Mouse (Mus musculus): ENCODE measurements around the gene Cd81. TPM values are rescaled to one million over a fixed set of nuclear protein-coding genes. Genes with fewer than 3 reads are reported as not detected.

Gene Cd81
- polyA plus RNA-seq, 1 experiment from 2014 or later: 228 TPM

GRCm38 (mm10) chr7:143025496-143025895 is 27.0 kb upstream of the Cd81 start:
- Histone ChIP-seq H3K9ac (replicated peaks) (no peak overlapping the region), H3K27me3 (no peaks in the 10 kb centered on the region), H3K4me1 (no peaks in the 10 kb centered on the region), H3K9me3 (no peaks in the 10 kb centered on the region), H3K27ac (replicated peaks) (no peak overlapping the region), H3K4me2 (replicated peaks) (no peak overlapping the region), H3K36me3 (0 out of 2 replicates have a peak, but pooled peaks cover 3% of the 10 kb centered on the region), H3K4me3 (no peak overlapping the region)
- 94% methylated on average over 3 of the region's 3 CpGs for WGBS
- ATAC-seq (ENCODE audit: low FRiP score, low read depth): no peak

GRCm38 (mm10) chr7:143027196-143027595 is 25.3 kb upstream of the Cd81 start:
- H3K27ac ChIP-seq (replicated peaks): no peak overlapping the region
- no peaks in the 10 kb centered on the region for H3K9me3 ChIP-seq
- no peak overlapping the region for H3K9ac ChIP-seq (replicated peaks)
- 0 out of 2 replicates have a peak, but pooled peaks cover 3% of the 10 kb centered on the region for H3K36me3 ChIP-seq
- H3K27me3 ChIP-seq: no peaks in the 10 kb centered on the region
- no peak overlapping the region for H3K4me2 ChIP-seq (replicated peaks)
- no peaks in the 10 kb centered on the region for H3K4me1 ChIP-seq
- no peak for ATAC-seq (ENCODE audit: low FRiP score, low read depth)
- 97% methylated on average over 4 of the region's 4 CpGs for WGBS
- H3K4me3 ChIP-seq: no peak overlapping the region

- Histone ChIP-seq H3K27ac (replicated peaks) (no peak overlapping the region), H3K4me1 (no peaks in the 10 kb centered on the region), H3K9ac (replicated peaks) (no peak overlapping the region), H3K4me3 (no peak overlapping the region), H3K4me2 (replicated peaks) (no peak overlapping the region), H3K36me3 (0 out of 2 replicates have a peak, but pooled peaks cover 3% of the 10 kb centered on the region), H3K9me3 (no peaks in the 10 kb centered on the region), H3K27me3 (no peaks in the 10 kb centered on the region)
- 94% methylated on average over 1 of the region's 1 CpGs for whole genome bisulfite sequencing
- no peak for ATAC-seq (ENCODE audit: low FRiP score, low read depth)
Observed at GRCm38 (mm10) chr7:143031816-143032215, 20.7 kb upstream of the Cd81 start.

- Histone ChIP-seq H3K27ac (replicated peaks) (no peak overlapping the region), H3K27me3 (no peaks in the 10 kb centered on the region), H3K36me3 (0 out of 2 replicates have a peak, but pooled peaks cover 3% of the 10 kb centered on the region), H3K4me3 (no peak overlapping the region), H3K9me3 (no peaks in the 10 kb centered on the region), H3K4me2 (replicated peaks) (no peak overlapping the region), H3K9ac (replicated peaks) (no peak overlapping the region), H3K4me1 (no peaks in the 10 kb centered on the region)
- ATAC-seq (ENCODE audit: low FRiP score, low read depth): no peak
- 89% methylated on average over 4 of the region's 4 CpGs for WGBS
Observed at GRCm38 (mm10) chr7:143033581-143033980, 19.0 kb upstream of the Cd81 start.

- no peaks in the 10 kb centered on the region for H3K4me1 ChIP-seq
- no peak overlapping the region for H3K4me2 ChIP-seq (replicated peaks)
- H3K9ac ChIP-seq (replicated peaks): no peak overlapping the region
- ATAC-seq (ENCODE audit: low FRiP score, low read depth): no peak
- H3K27ac ChIP-seq (replicated peaks): no peak overlapping the region
- WGBS: 96% methylated on average over 2 of the region's 2 CpGs
- 0 out of 2 replicates have a peak, but pooled peaks cover 3% of the 10 kb centered on the region for H3K36me3 ChIP-seq
- no peaks in the 10 kb centered on the region for H3K9me3 ChIP-seq
- H3K4me3 ChIP-seq: no peak overlapping the region
- no peaks in the 10 kb centered on the region for H3K27me3 ChIP-seq
Observed at GRCm38 (mm10) chr7:143034112-143034511, 18.4 kb upstream of the Cd81 start.

GRCm38 (mm10) chr7:143034519-143035450 is 17.8 kb upstream of the Cd81 start:
- Histone ChIP-seq H3K4me3 (no peak overlapping the region), H3K4me1 (no peaks in the 10 kb centered on the region), H3K9me3 (no peaks in the 10 kb centered on the region), H3K36me3 (0 out of 2 replicates have a peak, but pooled peaks cover 3% of the 10 kb centered on the region), H3K4me2 (replicated peaks) (no peak overlapping the region), H3K9ac (replicated peaks) (no peak overlapping the region), H3K27ac (replicated peaks) (no peak overlapping the region), H3K27me3 (no peaks in the 10 kb centered on the region)
- WGBS: 94% methylated on average over 8 of the region's 8 CpGs
- ATAC-seq (ENCODE audit: low FRiP score, low read depth): no peak

- no peak for ATAC-seq (ENCODE audit: low FRiP score, low read depth)
- Histone ChIP-seq H3K27me3 (no peaks in the 10 kb centered on the region), H3K9me3 (no peaks in the 10 kb centered on the region), H3K9ac (replicated peaks) (no peak overlapping the region), H3K4me2 (replicated peaks) (no peak overlapping the region), H3K4me3 (no peak overlapping the region), H3K27ac (replicated peaks) (no peak overlapping the region), H3K4me1 (no peaks in the 10 kb centered on the region), H3K36me3 (0 out of 2 replicates have a peak, but pooled peaks cover 3% of the 10 kb centered on the region)
- WGBS: 83% methylated on average over 3 of the region's 3 CpGs
Observed at GRCm38 (mm10) chr7:143036787-143037186, 15.8 kb upstream of the Cd81 start.

- Histone ChIP-seq H3K36me3 (0 out of 2 replicates have a peak, but pooled peaks cover 3% of the 10 kb centered on the region), H3K4me3 (no peak overlapping the region), H3K27me3 (no peaks in the 10 kb centered on the region), H3K4me2 (replicated peaks) (no peak overlapping the region), H3K9me3 (no peaks in the 10 kb centered on the region), H3K4me1 (no peaks in the 10 kb centered on the region), H3K27ac (replicated peaks) (no peak overlapping the region), H3K9ac (replicated peaks) (no peak overlapping the region)
- WGBS: 91% methylated on average over 4 of the region's 4 CpGs
- ATAC-seq (ENCODE audit: low FRiP score, low read depth): no peak
Observed at GRCm38 (mm10) chr7:143037306-143037705, 15.2 kb upstream of the Cd81 start.

- no peaks in the 10 kb centered on the region for H3K9me3 ChIP-seq
- H3K9ac ChIP-seq (replicated peaks): no peak overlapping the region
- H3K36me3 ChIP-seq: 0 out of 2 replicates have a peak, but pooled peaks cover 3% of the 10 kb centered on the region
- H3K4me2 ChIP-seq (replicated peaks): no peak overlapping the region
- ATAC-seq (ENCODE audit: low FRiP score, low read depth): no peak
- 88% methylated on average over 3 of the region's 3 CpGs for WGBS
- H3K27me3 ChIP-seq: no peaks in the 10 kb centered on the region
- H3K4me1 ChIP-seq: no peaks in the 10 kb centered on the region
- no peak overlapping the region for H3K4me3 ChIP-seq
- no peak overlapping the region for H3K27ac ChIP-seq (replicated peaks)
Observed at GRCm38 (mm10) chr7:143038174-143038931, 14.2 kb upstream of the Cd81 start.

- no peak for ATAC-seq (ENCODE audit: low FRiP score, low read depth)
- Histone ChIP-seq H3K9ac (replicated peaks) (no peak overlapping the region), H3K4me3 (no peak overlapping the region), H3K36me3 (no peaks in the 10 kb centered on the region), H3K4me1 (no peaks in the 10 kb centered on the region), H3K4me2 (replicated peaks) (no peak overlapping the region), H3K9me3 (no peaks in the 10 kb centered on the region), H3K27me3 (no peaks in the 10 kb centered on the region), H3K27ac (replicated peaks) (no peak overlapping the region)
- 95% methylated on average over 3 of the region's 3 CpGs for WGBS
Observed at GRCm38 (mm10) chr7:143040561-143040960, 12.0 kb upstream of the Cd81 start.

- no peak for ATAC-seq (ENCODE audit: low FRiP score, low read depth)
- Histone ChIP-seq H3K9ac (replicated peaks) (no peak overlapping the region), H3K4me3 (no peak overlapping the region), H3K27ac (replicated peaks) (no peak overlapping the region), H3K9me3 (no peaks in the 10 kb centered on the region), H3K4me2 (replicated peaks) (no peak overlapping the region), H3K27me3 (no peaks in the 10 kb centered on the region), H3K4me1 (no peaks in the 10 kb centered on the region), H3K36me3 (no peaks in the 10 kb centered on the region)
- WGBS: 83% methylated on average over 3 of the region's 3 CpGs
Observed at GRCm38 (mm10) chr7:143041138-143041822, 11.3 kb upstream of the Cd81 start.

Measured in midbrain, embryonic 12.5 days (tissue).